Mouse (Mus musculus): ENCODE data around the gene Cyp2j6. TPM values are rescaled to one million over a fixed set of nuclear protein-coding genes. Genes with fewer than 3 reads are reported as not detected.

Cyp2j6 gene
- polyA plus RNA-seq, 1 experiment, result 7.1 TPM

DNA sequence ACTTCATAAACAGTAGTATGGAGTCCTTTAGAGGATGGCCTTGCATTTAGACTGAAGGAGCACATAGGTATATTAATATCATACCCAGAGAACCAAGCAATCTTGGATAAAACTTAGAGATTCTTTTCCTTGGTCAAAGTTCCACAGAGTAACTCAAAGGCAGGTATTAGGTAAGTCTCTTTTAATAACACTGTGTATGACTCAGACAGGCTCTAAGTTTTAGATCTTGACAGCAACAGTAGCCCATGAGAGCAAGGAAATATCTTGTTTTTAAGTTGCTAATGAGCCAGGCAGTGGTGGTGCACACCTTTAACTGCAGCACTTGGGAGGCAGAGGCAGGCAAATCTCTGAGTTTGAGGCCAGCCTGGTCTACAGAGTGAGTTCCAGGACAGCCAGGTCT, 12.3 kb upstream of the Cyp2j6 start:
- peaks cover 1% of the 10 kb centered on the region for H3K36me3 ChIP-seq (ENCODE audit: control insufficient read depth, insufficient read depth, low read length)
- no peak overlapping the region for H3K4me3 ChIP-seq (ENCODE audit: insufficient read depth, low read depth, low read length)
- no peak for TF ChIP-seq POLR2A (IDR thresholded peaks at IDR 0.05; ENCODE audit: low read depth, low read length)
- TF ChIP-seq CTCF (conservative IDR thresholded peaks at IDR 0.05; ENCODE audit: insufficient read depth, insufficient read length, low read depth, low read length), result no peak
- H3K27ac ChIP-seq (ENCODE audit: insufficient read depth, low read depth, low read length), result no peak overlapping the region
- no peaks in the 10 kb centered on the region for H3K4me1 ChIP-seq (ENCODE audit: control insufficient read depth, insufficient read depth, low read length)
- no peaks in the 10 kb centered on the region for H3K27me3 ChIP-seq (replicated peaks; ENCODE audit: control insufficient read depth, insufficient read depth, low read length)
- DNase-seq, result no peak

GRCm38 (mm10) chr4:96560464-96560863, 7.0 kb upstream of the Cyp2j6 start:
- Histone ChIP-seq H3K36me3 (ENCODE audit: control insufficient read depth, insufficient read depth, low read length) (no peaks in the 10 kb centered on the region), H3K4me3 (ENCODE audit: insufficient read depth, low read depth, low read length) (no peak overlapping the region), H3K27ac (ENCODE audit: insufficient read depth, low read depth, low read length) (no peak overlapping the region), H3K27me3 (replicated peaks; ENCODE audit: control insufficient read depth, insufficient read depth, low read length) (no peaks in the 10 kb centered on the region), H3K4me1 (ENCODE audit: control insufficient read depth, insufficient read depth, low read length) (no peaks in the 10 kb centered on the region)
- TF ChIP-seq CTCF (conservative IDR thresholded peaks at IDR 0.05; ENCODE audit: insufficient read depth, insufficient read length, low read depth, low read length), result no peak
- no peak for TF ChIP-seq POLR2A (IDR thresholded peaks at IDR 0.05; ENCODE audit: low read depth, low read length)
- no peak for DNase-seq
- WGBS, result 60% methylated on average over 1 of the region's 1 CpGs

- no peak for DNase-seq
- Histone ChIP-seq H3K4me3 (ENCODE audit: insufficient read depth, low read depth, low read length) (no peak overlapping the region), H3K36me3 (ENCODE audit: control insufficient read depth, insufficient read depth, low read length) (no peaks in the 10 kb centered on the region), H3K27ac (ENCODE audit: insufficient read depth, low read depth, low read length) (no peak overlapping the region), H3K4me1 (ENCODE audit: control insufficient read depth, insufficient read depth, low read length) (no peaks in the 10 kb centered on the region), H3K27me3 (replicated peaks; ENCODE audit: control insufficient read depth, insufficient read depth, low read length) (no peaks in the 10 kb centered on the region)
- TF ChIP-seq POLR2A (IDR thresholded peaks at IDR 0.05; ENCODE audit: low read depth, low read length) (no peak), CTCF (conservative IDR thresholded peaks at IDR 0.05; ENCODE audit: insufficient read depth, insufficient read length, low read depth, low read length) (no peak)
- WGBS, result 94% methylated on average over 1 of the region's 1 CpGs
Measured at GRCm38 (mm10) chr4:96559781-96560180, 6.3 kb upstream of the Cyp2j6 start.

GRCm38 (mm10) chr4:96551619-96552018, 1.8 kb downstream of the Cyp2j6 start:
- Histone ChIP-seq H3K4me3 (ENCODE audit: insufficient read depth, low read depth, low read length) (no peak overlapping the region), H3K27ac (ENCODE audit: insufficient read depth, low read depth, low read length) (no peak overlapping the region), H3K4me1 (ENCODE audit: control insufficient read depth, insufficient read depth, low read length) (peaks cover 2% of the 10 kb centered on the region; the same call in 1 of the 2 replicates), H3K27me3 (replicated peaks; ENCODE audit: control insufficient read depth, insufficient read depth, low read length) (no peaks in the 10 kb centered on the region), H3K36me3 (ENCODE audit: control insufficient read depth, insufficient read depth, low read length) (no peaks in the 10 kb centered on the region)
- no peak for TF ChIP-seq POLR2A (IDR thresholded peaks at IDR 0.05; ENCODE audit: low read depth, low read length)
- TF ChIP-seq CTCF (conservative IDR thresholded peaks at IDR 0.05; ENCODE audit: insufficient read depth, insufficient read length, low read depth, low read length), result no peak
- WGBS, result 81% methylated on average over 3 of the region's 3 CpGs
- DNase-seq, result no peak

DNA sequence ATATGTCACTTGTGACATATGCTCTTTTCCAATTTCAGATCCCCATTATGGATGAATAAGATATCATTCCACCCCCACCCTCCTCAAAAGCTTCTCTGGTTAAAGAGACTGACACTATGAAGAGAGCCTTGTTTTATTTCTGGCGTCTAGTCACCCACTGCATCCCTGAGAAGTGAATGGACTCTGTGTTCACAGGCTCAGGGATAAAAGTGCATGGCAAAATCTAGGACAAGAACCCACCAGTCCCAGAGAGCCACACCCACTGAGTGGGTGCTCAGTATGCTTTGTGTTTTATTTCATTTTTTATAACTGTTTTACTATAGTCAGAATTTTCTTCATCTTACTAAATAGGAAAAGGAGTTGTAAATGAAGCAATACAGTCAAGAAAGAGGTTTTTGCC, 7.5 kb downstream of the Cyp2j6 start:
- 86% methylated on average over 1 of the region's 1 CpGs for WGBS
- no peak for TF ChIP-seq CTCF (conservative IDR thresholded peaks at IDR 0.05; ENCODE audit: insufficient read depth, insufficient read length, low read depth, low read length)
- no peak for TF ChIP-seq POLR2A (IDR thresholded peaks at IDR 0.05; ENCODE audit: low read depth, low read length)

GRCm38 (mm10) chr4:96525772-96526171, 27.7 kb downstream of the Cyp2j6 start:
- Histone ChIP-seq H3K27ac (ENCODE audit: insufficient read depth, low read depth, low read length) (no peak overlapping the region), H3K27me3 (replicated peaks; ENCODE audit: control insufficient read depth, insufficient read depth, low read length) (no peaks in the 10 kb centered on the region), H3K4me3 (ENCODE audit: insufficient read depth, low read depth, low read length) (no peak overlapping the region), H3K4me1 (ENCODE audit: control insufficient read depth, insufficient read depth, low read length) (no peaks in the 10 kb centered on the region), H3K36me3 (ENCODE audit: control insufficient read depth, insufficient read depth, low read length) (peaks cover 3% of the 10 kb centered on the region)
- TF ChIP-seq POLR2A (IDR thresholded peaks at IDR 0.05; ENCODE audit: low read depth, low read length), result no peak
- TF ChIP-seq CTCF (conservative IDR thresholded peaks at IDR 0.05; ENCODE audit: insufficient read depth, insufficient read length, low read depth, low read length), result no peak; the same call in 1 of the 2 replicates
- peak; percentile 43 for DNase-seq
- 8% methylated on average over 1 of the region's 1 CpGs for WGBS

More for the DNA sequence above, 7.5 kb downstream of the Cyp2j6 start:
- Histone ChIP-seq H3K36me3 (ENCODE audit: control insufficient read depth, insufficient read depth, low read length) (no peaks in the 10 kb centered on the region), H3K27ac (ENCODE audit: insufficient read depth, low read depth, low read length) (no peak overlapping the region), H3K4me3 (ENCODE audit: insufficient read depth, low read depth, low read length) (no peak overlapping the region), H3K27me3 (replicated peaks; ENCODE audit: control insufficient read depth, insufficient read depth, low read length) (no peaks in the 10 kb centered on the region), H3K4me1 (ENCODE audit: control insufficient read depth, insufficient read depth, low read length) (no peaks in the 10 kb centered on the region)
- no peak for DNase-seq

GRCm38 (mm10) chr4:96522256-96522655, 31.2 kb downstream of the Cyp2j6 start:
- DNase-seq, result peak; percentile 30
- 60% methylated on average over 2 of the region's 2 CpGs for WGBS
- Histone ChIP-seq H3K27me3 (replicated peaks; ENCODE audit: control insufficient read depth, insufficient read depth, low read length) (no peaks in the 10 kb centered on the region), H3K4me1 (ENCODE audit: control insufficient read depth, insufficient read depth, low read length) (no peaks in the 10 kb centered on the region), H3K27ac (ENCODE audit: insufficient read depth, low read depth, low read length) (no peak overlapping the region; the same call in 1 of the 2 replicates), H3K4me3 (ENCODE audit: insufficient read depth, low read depth, low read length) (no peak overlapping the region), H3K36me3 (ENCODE audit: control insufficient read depth, insufficient read depth, low read length) (peaks cover 5% of the 10 kb centered on the region)
- TF ChIP-seq CTCF (conservative IDR thresholded peaks at IDR 0.05; ENCODE audit: insufficient read depth, insufficient read length, low read depth, low read length) (no peak), POLR2A (IDR thresholded peaks at IDR 0.05; ENCODE audit: low read depth, low read length) (no peak)
